Mouse (Mus musculus): Measurements from ENCODE around the gene Cd84.
A peak's percentile ranks its signal among the peaks of the same experiment; 100 is the strongest.
"Not testable (repeated sequence)": the region's sequence is repeated elsewhere in the genome, so short reads cannot be mapped to it uniquely, and the experiment has no call there.

Cd84 gene

DNA sequence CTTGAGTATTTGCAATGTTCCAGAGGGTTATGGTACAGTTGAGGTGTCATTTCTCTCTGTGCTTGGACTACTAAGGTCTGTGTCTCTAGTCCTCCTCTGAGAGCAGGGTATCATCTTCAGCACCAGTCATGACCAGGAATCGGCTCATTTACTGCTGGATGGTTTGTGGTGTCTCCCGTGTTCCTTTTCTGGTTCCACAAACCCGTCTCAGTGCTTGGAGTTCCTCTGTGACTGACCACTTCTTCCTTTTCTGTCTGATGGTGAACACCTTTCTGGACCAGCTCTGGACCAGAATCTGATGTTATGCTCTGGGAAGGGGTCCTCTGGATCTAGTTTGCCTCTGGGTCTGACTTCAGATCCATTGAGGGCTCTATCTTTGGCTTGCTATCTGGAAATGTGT is at the start of gene Cd84:
Gene Cd84 (plus strand): TSS at position 210 of the 400 bp plus-strand sequence.
- no peak for DNase-seq (ENCODE audit: low spot score)

DNA sequence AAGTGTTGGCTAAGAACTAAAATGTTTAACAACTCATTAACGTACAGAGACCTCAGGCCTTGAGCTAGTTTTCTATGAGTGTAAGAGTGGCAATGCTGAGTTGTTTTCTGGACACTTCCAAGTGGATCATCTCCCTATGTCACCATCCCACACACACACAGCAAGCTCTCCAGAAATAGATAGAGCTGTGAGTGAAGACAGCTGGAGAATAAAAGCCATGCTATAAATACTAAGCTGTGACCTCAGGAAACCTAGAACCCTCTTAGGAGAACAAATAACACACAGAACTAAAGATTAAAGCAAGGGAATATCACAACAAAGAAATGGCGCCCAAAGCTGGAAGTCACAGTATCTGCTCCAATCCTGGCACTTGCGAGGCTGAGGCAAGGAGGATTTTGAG is 48.0 kb upstream of the Cd84 start:
- no peak for DNase-seq (ENCODE audit: low spot score)

DNA sequence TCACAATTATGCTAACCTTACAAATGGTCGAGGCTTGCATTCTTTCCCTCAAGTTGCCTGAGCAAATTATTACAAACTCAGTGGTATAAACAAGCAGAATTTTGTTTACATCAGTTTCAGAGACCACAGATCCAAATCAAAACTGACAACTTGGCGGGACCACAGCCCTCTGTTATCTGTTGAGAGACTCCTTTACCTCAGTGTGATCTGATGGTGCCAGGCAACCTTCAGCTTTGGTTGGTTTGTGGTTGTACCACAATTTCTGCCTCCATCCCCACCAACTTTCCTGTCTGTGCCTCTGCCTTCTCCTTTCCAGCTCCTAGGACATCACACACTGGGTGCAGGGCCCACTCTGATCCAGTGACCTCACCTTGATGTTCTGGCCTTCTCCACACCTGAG is 43.3 kb upstream of the Cd84 start:
- DNase-seq (ENCODE audit: low spot score): no peak

DNA sequence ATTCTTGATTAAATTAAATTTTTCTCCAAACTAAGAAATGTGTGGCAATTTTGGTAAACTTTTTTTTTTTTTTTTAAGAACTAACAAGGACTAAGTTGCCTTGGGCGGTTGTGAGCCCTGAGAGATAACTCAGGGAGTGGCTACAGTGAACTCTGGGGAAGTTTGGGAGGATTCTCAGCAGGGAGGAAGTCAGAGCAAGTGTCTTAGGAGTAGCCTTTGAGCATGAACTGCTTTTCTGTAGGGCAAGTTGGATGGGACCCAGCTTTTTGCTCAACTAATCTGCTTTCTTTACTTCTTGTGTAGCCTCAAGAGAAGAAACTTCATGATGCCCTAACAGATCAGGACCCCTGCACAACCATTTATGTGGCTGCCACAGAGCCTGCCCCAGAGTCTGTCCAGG is 41.7 kb upstream of the Cd84 start:
- DNase-seq (ENCODE audit: low spot score): no peak

DNA sequence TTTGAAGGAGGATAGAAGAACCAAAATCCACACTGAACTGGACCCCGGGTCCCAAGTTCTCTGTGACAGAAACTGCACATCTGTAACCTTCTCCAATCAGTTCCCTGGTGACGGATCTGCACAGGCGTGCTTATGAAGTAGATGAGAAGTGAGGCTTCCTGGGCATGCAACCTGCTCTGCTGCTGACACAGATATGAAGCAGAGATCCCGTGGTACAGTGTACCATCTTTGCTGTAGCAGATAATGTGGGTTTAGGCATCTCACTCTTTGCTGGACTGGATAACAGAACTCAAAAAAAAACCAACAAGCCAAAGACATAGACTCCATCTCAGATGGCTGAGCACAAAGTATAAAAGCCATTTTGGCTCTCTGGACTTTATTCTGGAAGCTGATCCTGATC is 39.8 kb upstream of the Cd84 start:
- no peak for DNase-seq (ENCODE audit: low spot score)

DNA sequence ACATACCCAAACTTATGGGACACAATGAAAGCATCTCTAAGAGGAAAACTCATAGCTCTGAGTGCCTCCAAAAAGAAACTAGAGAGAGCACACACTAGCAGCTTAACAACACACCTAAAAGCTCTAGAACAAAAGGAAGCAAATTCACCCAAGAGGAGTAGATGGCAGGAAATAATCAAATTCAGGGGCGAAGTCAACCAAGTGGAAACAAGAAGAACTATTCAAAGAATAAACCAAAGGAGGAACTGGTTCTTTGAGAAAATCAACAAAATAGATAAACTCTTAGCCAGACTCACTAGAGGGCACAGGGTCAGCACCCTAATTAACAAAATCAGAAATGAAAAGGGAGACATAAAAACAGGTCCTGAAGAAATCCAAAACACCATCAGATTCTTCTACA is 28.4 kb upstream of the Cd84 start:
- not testable (repeated sequence) for DNase-seq (ENCODE audit: low spot score)

DNA sequence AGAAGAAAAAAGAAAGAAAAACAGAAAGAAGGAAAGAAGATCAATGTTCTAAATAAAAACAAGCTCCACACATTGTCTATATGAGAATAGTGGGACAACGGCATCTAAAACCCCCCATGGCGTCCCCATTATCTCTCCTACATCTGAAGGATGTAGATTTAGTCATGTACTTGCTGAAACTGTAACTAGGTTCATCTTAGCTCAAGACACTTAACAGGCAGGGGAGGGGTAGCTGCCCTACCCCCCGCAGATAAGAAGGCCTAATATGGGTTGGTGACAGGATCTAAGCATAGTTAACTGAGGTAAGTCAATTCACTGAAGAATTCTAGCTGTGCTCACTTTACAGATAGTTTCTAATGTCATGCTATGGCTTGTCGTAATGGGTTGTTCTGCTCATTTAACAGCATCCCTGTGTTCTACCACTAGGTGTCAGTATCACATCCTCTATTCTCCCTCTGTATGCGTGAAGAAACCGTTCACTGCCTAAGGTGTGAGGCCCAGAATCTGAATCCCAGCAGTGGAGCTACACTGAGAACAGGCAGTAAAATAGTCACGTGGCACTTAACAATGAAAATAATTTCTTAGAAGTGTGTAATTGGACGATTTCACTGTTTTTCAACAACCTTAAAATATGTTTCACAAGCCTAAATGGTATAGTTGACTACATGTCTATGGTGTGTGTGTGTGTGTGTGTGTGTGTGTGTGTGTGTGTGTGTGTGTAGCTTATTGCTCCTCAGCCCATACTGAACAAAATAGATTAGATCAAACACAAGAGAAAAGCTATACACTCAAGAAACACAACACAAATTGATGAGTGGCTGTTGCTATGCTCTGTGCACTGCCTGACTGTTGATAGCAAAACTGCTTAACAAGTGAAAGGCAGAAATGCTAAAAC is 23.7 kb upstream of the Cd84 start:
- DNase-seq (ENCODE audit: low spot score): peak; percentile 61

DNA sequence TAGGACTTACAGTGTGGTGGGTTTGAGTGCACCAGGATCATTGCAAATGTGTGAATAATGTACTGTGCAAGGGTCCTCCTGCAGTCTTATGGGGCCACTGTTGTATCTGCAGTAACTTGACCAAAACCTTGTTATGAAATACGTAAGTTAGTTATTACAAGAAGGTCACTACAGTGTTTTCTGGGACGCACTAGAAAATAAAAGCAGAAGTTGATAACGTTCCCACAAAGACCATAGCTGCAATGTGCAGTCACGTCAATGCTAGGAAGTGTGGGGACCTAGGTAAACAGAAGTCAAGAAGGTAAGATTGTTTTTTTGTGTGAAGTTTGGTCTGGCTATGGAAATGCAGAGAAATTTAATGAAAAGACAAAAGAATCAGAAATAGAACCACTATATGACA is 22.5 kb upstream of the Cd84 start:
- no peak for DNase-seq (ENCODE audit: low spot score)

DNA sequence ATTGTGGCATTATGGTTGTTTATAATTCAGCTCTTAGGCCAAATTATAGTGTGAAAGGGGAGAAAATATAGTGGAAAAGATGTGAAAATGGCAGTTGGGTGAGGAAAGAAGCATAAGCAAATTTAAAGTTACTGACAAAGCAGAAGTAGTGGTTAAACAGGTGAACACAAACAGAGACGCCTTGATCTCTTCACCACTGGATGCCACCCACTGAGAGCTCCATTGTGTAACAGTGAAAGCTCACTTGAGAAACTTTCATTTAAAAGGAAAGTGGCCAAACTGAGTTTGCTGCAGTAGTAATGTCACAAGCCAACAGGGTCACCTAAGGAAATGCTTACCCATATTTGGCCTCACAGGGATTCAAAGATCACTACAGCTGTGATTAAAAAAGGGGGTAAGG is 18.2 kb upstream of the Cd84 start:
- no peak for DNase-seq (ENCODE audit: low spot score)

DNA sequence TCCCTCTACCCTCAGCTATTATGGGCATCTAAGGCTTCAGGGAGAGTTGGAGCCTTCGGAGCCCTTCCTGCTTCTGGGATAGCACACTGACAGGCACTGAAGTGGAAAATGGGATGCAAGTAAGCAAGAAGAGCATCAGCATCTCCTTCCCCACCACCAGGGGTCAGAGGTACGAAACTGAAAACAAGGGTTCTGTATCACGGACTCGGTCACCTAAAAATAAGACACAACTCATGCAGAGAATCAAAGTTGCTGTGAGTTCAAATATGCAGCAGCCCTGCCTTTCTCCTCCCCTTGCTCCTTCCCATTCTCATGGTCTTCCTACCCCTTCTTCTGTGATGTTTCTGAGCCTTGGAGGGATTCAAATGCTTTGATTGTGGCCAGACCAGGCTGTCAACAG is 14.0 kb upstream of the Cd84 start:
- DNase-seq (ENCODE audit: low spot score): no peak

DNA sequence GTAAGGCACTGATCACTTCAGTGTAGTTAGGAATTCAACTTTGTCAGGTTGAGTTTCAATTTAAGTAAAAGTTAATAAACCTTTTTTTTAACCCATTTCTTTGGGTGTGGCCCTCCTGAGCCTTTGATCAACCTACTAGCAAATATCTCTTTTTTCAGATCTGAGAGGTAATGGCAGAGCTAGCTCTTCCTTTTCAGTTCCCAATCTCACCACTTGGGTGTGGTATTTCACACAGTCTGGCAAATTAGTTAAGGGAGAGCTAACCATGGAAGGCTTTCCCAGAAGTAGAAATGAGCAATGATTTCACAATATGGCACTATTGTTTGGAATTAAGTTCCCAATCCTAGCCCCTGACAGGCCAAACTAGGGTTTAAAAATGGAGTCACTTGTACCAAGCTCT is 13.3 kb upstream of the Cd84 start:
- DNase-seq (ENCODE audit: low spot score): peak; percentile 27

DNA sequence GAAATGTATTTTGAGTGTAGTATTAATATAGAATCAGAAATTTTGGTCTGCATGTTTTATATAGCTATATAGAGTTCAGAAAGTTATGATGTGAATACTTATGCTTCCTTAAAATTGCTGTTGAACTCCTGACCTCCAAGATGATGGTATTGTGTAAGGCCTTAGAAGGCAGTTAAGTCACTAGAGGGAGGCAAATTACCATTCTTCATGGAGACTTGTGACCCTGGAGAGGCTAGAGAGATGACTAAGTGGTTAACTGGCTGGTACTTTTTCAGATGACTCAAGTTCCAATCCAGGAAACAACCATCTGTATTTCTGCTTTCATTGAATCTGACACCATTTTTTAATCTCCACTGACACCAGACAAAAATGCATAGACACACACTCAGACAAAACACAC is 11.8 kb upstream of the Cd84 start:
- peak; percentile 4 for DNase-seq (ENCODE audit: low spot score)

DNA sequence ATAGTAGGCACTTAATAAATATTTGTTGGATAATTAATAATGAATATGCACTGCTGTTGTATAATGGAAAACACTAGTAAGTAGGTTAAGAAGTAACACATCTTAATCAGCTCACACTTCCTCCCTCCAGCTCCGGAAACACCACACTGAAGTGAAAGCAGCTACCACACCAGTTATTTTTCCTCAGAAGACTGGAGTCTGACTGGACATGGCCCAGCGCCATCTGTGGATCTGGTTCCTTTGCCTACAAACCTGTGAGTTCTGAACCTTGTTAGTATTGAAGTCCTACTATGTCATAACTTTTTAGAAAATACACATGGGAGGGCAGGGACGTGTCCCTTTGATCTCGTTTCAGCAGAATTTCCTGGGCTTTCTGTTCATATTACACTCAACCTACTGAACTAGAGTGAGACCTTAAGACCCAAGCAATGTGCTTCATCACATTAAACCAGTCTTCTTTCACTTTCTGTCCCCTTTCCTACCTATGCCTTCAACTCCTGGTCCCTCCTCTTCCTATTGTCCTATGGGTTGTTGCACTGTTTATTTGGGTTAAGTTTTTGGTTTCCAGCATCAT is 1.0 kb downstream of the Cd84 start:
- DNase-seq (ENCODE audit: low spot score): no peak

DNA sequence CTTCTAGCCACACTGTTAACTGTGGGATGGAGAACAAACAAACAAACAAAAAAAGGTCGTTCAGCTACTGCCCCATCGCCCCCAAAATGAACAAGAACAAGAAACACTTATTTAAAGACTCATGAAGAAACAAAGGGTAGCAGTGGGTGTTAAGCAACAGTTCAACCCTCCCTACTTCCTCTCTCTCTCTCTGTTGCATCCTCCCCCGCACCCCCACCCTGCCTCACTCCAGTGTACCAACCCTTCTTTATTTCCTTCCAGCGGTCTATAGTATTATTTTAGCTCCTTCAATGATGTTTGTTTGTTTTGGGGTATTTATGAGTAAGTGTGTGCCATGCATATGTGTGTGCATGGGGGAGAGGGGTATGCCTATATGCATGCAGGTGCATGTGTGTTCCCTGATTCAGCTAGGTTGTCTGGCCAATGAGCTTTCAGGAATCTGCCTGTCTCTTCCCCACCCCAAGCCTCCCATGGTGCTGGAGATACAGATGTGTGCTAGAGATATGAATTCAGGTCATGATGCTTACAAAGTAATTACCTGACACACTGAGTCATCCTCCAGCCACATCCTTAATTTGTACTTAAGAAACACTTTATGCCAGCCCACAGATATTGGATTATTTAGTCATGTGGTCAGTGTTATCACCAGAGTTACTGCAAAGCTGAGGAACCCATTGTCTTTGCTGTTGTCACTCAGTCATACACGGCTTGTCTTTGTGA is 5.7 kb downstream of the Cd84 start:
- DNase-seq (ENCODE audit: low spot score): no peak

DNA sequence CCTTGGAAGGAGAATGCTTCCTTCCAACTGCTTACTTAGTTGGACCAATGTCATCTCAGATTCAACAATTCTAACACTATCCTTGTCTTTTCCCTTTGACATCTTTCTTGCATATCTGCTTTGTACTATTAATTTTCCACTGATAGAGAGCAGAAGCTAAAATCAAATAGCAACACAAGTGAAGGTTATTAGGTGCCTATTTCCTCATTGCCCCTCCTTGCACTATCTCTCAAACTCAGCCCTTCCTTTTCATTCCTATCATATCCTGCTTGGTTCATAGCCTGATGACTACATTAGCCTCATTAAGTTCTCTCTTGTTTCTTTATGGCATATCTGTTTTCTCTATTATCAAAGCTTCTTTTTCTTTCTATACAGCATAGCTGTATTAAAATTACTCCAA is 8.7 kb downstream of the Cd84 start:
- DNase-seq (ENCODE audit: low spot score): no peak

DNA sequence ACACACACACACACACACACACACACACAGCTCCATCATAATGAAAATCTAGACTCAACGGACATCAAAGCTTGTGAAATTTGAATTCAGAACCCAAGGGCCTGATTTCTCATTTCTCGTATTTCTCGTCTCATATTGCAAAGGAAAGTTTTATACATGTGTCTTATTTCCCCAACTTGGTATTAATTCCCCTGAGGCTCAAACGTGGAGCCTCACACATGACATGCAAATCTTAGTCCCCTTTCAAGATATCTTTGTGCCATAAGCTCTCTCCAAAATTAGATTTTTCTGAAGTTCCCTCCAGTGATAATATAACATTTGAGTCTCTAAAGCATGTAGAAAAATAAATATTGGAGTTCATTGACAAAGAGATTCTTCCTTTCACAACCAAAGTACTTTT is 9.3 kb downstream of the Cd84 start:
- no peak for DNase-seq (ENCODE audit: low spot score)

DNA sequence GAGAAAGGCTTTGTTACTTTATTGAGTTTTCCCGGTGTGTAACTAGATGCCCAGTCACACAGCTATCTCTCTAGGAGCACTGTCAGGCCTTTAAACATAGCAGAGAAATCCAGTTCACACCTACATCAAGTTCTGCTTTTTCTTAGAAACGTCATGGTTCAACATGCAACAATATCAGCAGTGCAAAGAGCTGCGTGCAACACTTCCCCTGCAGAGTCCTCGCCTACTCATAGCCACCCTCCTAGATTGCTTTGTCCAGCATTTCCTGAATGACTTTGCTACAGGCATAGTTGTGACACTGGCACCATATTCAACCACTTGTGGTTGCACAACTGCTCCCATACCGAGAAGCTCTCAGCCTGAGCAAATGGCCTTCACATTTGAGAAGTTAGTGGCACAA is 10.0 kb downstream of the Cd84 start:
- no peak for DNase-seq (ENCODE audit: low spot score)

DNA sequence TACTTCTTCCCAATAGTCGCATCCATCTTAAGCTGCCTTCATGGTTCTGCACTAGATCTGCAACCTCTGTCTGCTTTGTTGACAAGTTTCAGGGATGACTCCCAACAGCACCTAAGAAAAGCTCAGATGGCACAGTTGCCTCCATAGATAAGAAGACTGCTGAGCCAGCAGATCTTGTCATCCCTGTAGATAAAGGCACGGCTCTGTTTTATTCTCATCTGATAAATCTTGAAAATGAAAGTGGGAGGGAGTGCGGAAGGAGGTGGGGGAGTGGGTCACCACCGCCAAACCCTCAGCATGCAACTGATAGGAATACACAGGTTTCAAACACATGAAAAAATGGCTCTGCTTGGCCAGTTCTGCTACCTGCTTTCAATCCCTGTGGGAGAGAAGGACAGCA is 26.0 kb downstream of the Cd84 start:
- no peak for DNase-seq (ENCODE audit: low spot score)

DNA sequence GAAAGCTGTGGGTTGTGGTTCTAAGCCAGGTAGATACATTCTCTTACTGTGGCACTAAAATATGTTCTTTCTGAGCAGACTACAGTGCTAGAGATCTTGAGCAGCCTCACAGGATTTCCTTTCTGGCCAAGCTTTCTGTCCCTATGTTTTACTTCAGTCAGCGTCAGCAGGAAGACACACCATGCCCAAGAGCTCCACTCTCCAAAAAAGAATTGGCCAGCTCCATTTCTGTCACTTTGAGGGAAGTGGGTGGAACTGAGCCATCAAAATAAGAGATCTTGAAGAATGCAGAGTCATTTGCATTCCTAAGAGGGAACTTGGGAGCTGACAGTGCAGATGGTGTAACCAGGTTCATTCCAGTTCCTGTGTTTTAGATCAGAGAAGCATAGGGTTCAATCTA is 47.5 kb downstream of the Cd84 start:
- no peak for DNase-seq (ENCODE audit: low spot score)

DNA sequence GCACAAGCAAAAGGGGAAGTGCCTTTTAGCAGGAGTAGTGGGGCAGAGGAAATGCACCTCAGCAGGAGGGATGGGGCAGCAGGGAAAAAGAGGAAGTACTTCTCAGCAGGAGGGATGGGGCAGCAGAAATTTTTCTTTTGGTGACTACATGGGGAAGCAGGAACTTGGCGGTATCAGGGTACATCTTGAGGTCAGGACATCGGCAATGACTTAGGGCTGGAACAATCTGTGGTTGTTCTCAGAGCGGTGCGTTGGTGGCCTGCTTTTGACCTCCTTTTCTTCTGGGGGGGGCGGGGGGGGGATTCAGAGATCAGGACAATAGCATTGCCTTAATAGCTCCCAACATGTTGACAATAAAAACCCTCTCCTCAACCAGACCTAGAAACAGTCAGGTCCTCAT is 55.9 kb downstream of the Cd84 start, which contains the start of gene Gm10521:
Gene Gm10521 (plus strand): TSS at position 301 of the 400 bp plus-strand sequence.
- not testable (repeated sequence) for DNase-seq (ENCODE audit: low spot score)

DNA sequence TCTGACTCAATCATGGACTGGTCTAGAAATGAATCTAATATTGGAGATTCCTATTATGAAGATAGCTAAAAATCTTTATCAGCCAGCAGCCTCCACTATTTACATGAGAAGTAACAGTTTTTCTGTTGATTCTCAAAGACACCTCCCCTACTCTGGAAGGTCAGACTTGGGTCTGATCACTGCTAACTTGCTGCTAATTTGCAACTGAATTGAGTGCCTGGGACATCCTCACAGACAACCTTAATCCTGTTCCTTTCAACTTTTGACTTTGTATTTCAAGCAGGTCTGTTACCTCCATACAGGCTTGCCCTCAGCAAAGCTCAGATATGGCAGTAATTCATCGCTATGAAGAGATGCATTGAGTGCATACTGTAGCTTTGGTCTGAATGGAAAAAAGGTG is 64.5 kb downstream of the Cd84 start:
- no peak for DNase-seq (ENCODE audit: low spot score)

DNA sequence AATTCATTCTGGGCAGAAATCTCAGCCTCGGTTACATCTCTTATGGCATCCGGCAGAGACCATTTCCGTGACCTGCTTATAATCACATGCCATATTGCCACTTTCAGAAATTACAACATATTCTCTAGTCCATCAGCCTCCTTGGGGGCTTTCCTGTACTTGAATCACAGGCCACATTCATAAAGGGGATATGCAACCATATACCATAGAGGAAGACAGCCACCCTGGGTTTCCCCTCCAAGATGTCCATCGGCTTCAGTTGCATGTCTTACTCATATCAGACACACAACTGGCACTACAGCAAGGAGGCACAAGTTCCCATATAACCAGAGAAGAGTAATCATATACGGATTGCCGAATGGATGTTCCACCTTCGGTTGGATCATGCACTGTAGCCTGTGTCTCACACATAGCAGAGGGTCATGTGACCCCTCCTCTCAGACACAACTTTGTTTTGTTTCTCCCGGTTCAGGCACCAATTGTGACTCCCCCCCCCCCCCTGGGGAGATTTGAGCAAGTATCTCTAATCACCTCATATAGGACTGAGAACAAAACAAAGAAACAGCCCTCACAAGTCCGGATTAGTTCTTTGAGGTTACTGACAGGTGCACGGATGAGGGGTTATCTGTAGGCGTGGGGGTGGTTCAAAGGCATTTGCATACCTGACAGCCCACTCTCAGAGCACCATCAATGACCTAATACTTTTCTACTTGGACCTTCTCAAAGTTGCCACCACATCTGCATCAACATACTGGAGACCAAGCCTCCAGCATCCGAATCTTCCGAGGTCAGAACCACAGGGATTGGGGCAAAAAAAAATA is 76.4 kb downstream of the Cd84 start:
- DNase-seq (ENCODE audit: low spot score): no peak
